Mouse (Mus musculus) large intestine, adult 2 months (tissue): Measurements from ENCODE around the gene Asb1. TPM values are rescaled to one million over a fixed set of nuclear protein-coding genes. Genes with fewer than 3 reads are reported as not detected.
A peak's percentile ranks its signal among the peaks of the same experiment; 100 is the strongest.

Experiments
- DNase-seq: peaks from one replicate; pipeline ENCODE4 v3.0.0-alpha.2; 2012; ENCODE audit warnings: low read depth, low spot score
- WGBS: fragments of 180-500 bp; shearing (Covaris S2); methylation state at CpG from one replicate; pipeline ENCODE4 v1.1.7; 2018; 5-methylcytosine and 5-hydroxymethylcytosine counted together
- polyA plus RNA-seq: library from polyadenylated mRNA; depleted of rRNA; stranded (reverse); fragments of >200 nt; gene quantifications from 2 replicates; pipeline ENCODE4 v1.2.3, GENCODE M21; 2012; rRNA removed

Asb1 gene
- polyA plus RNA-seq, 1 experiment = 2.0 TPM

- peak; percentile 18 for DNase-seq
- WGBS = 45% methylated on average over 9 of the region's 9 CpGs
Measured at GRCm38 (mm10) chr1:91600671-91601361, 60.5 kb downstream of the Asb1 start.

GRCm38 (mm10) chr1:91601362-91602096 is 61.2 kb downstream of the Asb1 start:
- 84% methylated on average over 2 of the region's 2 CpGs for WGBS
- DNase-seq = no peak

GRCm38 (mm10) chr1:91605632-91606031 is 65.3 kb downstream of the Asb1 start:
- no peak for DNase-seq
- 76% methylated on average over 14 of the region's 14 CpGs for WGBS

- no peak for DNase-seq
- 96% methylated on average over 7 of the region's 7 CpGs for WGBS
Measured at GRCm38 (mm10) chr1:91606701-91607100, 66.4 kb downstream of the Asb1 start.

GRCm38 (mm10) chr1:91607141-91607540 is 66.8 kb downstream of the Asb1 start:
- 49% methylated on average over 6 of the region's 6 CpGs for WGBS
- DNase-seq = no peak

Other genes starting within 250 kb of the Asb1 start
- gene Scly, start 242.2 kb upstream of the Asb1 start, polyA plus RNA-seq = 22.9 and 30.1 TPM in 2 replicates
- 0.01 and 0.05 TPM in 2 replicates for gene Espnl, start 218.5 kb upstream of the Asb1 start, polyA plus RNA-seq
- gene Klhl30, start 189.5 kb upstream of the Asb1 start, polyA plus RNA-seq = 2.3 and 2.5 TPM in 2 replicates
- gene Erfe, start 174.1 kb upstream of the Asb1 start, polyA plus RNA-seq = 14.1 and 14.3 TPM in 2 replicates
- gene Ilkap, start 141.7 kb upstream of the Asb1 start, polyA plus RNA-seq = 38.8 and 39.2 TPM in 2 replicates
- gene Hes6, start 126.5 kb upstream of the Asb1 start, polyA plus RNA-seq = 67.3 and 69.0 TPM in 2 replicates
- 4.6 and 5.4 TPM in 2 replicates for gene Per2, start 81.2 kb upstream of the Asb1 start, polyA plus RNA-seq
- 4.5 and 5.3 TPM in 2 replicates for gene Traf3ip1, start 45.9 kb upstream of the Asb1 start, polyA plus RNA-seq